Mouse (Mus musculus): Measurements from ENCODE around the gene Epb41.

Gene Epb41

GRCm38 (mm10) chr4:131918711-131919500 is 156.2 kb downstream of the Epb41 start:
- DNase-seq, result peak; percentile 55

- DNase-seq, result no peak
These were observed 157.0 kb downstream of the Epb41 start for GRCm38 (mm10) chr4:131918026-131918533.

GRCm38 (mm10) chr4:131917010-131917555 is 158.0 kb downstream of the Epb41 start:
- no peak for DNase-seq

GRCm38 (mm10) chr4:131916425-131916824 is 158.7 kb downstream of the Epb41 start:
- DNase-seq, result peak; percentile 81

GRCm38 (mm10) chr4:131915821-131916328 is 159.2 kb downstream of the Epb41 start:
- no peak for DNase-seq

GRCm38 (mm10) chr4:131914891-131915469 is 160.1 kb downstream of the Epb41 start:
- DNase-seq, result no peak

- DNase-seq, result no peak
These were observed 161.0 kb downstream of the Epb41 start for GRCm38 (mm10) chr4:131914046-131914643.

- no peak for DNase-seq
These were observed 161.6 kb downstream of the Epb41 start for GRCm38 (mm10) chr4:131913526-131913925.

- DNase-seq, result no peak
These were observed 163.6 kb downstream of the Epb41 start for GRCm38 (mm10) chr4:131911521-131911920.

- DNase-seq, result no peak
These were observed 164.7 kb downstream of the Epb41 start for GRCm38 (mm10) chr4:131910237-131910994.

- DNase-seq, result peak; percentile 40
These were observed 167.2 kb downstream of the Epb41 start for GRCm38 (mm10) chr4:131907912-131908311.

- no peak for DNase-seq
These were observed 168.7 kb downstream of the Epb41 start for GRCm38 (mm10) chr4:131906423-131906822.

- DNase-seq, result no peak
These were observed 170.6 kb downstream of the Epb41 start for GRCm38 (mm10) chr4:131904478-131904877.

GRCm38 (mm10) chr4:131901090-131901489 is 174.0 kb downstream of the Epb41 start:
- no peak for DNase-seq

GRCm38 (mm10) chr4:131899180-131899554 is 176.0 kb downstream of the Epb41 start:
- no peak for DNase-seq

- DNase-seq, result no peak
These were observed 176.5 kb downstream of the Epb41 start for GRCm38 (mm10) chr4:131898503-131899179.

GRCm38 (mm10) chr4:131897787-131898186 is 177.3 kb downstream of the Epb41 start:
- DNase-seq, result no peak

- no peak for DNase-seq
These were observed 178.0 kb downstream of the Epb41 start for GRCm38 (mm10) chr4:131897109-131897508.

- DNase-seq, result no peak
These were observed 184.4 kb downstream of the Epb41 start for GRCm38 (mm10) chr4:131890692-131891091.

GRCm38 (mm10) chr4:131888564-131888963 is 186.6 kb downstream of the Epb41 start:
- DNase-seq, result no peak

- DNase-seq, result no peak
These were observed 189.7 kb downstream of the Epb41 start for GRCm38 (mm10) chr4:131885376-131885775.

- no peak for DNase-seq
These were observed 191.6 kb downstream of the Epb41 start for GRCm38 (mm10) chr4:131883571-131883970.
